Mouse (Mus musculus): ENCODE data around the gene Vax2. TPM values are rescaled to one million over a fixed set of nuclear protein-coding genes. Genes with fewer than 3 reads are reported as not detected.
A peak's percentile ranks its signal among the peaks of the same experiment; 100 is the strongest.

The Vax2 gene
- polyA plus RNA-seq, 1 experiment from 2014 or later = 0.60 TPM

- peak; percentile 67 for DNase-seq (ENCODE audit: low spot score)
- under 1% methylated on average over 30 of the region's 30 CpGs for WGBS
These were observed 4.6 kb downstream of the Vax2 start for GRCm38 (mm10) chr6:83715461-83716196.

DNA sequence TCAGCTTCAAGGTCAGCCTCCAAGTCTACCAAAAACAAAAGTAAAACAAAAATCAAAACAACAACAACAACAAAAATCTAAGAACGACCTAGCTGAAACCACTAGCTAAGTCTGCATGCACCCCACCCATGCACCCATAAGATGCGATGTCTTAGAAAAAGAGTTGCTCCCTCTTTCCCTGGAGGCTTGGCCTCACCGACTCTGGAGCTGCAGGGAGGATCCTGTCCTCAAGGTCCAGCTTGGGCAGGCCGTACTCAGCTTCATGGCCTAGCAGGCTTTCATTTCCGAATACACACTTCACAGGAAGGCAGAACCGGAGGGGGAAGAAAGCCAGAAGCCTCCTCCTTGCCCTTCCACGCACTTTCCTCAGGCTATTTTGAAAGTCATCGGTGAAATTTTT is 6.0 kb downstream of the Vax2 start:
- DNase-seq (ENCODE audit: low spot score) = no peak
- Histone ChIP-seq H3K27me3 (ENCODE audit: insufficient read depth, poor library complexity, severe bottlenecking) (peaks cover 100% of the 10 kb centered on the region), H3K4me3 (no peak overlapping the region), H3K9me3 (no peaks in the 10 kb centered on the region), H3K27ac (no peak overlapping the region), H3K4me1 (replicated peaks) (peaks cover 12% of the 10 kb centered on the region), H3K36me3 (no peaks in the 10 kb centered on the region)
- under 1% methylated on average over 8 of the region's 8 CpGs for WGBS

More at GRCm38 (mm10) chr6:83715461-83716196, 4.6 kb downstream of the Vax2 start:
- peaks cover 100% of the 10 kb centered on the region for H3K27me3 ChIP-seq (ENCODE audit: insufficient read depth, poor library complexity, severe bottlenecking)
- no peak overlapping the region for H3K27ac ChIP-seq
- no peaks in the 10 kb centered on the region for H3K9me3 ChIP-seq
- peaks cover 26% of the 10 kb centered on the region for H3K4me1 ChIP-seq (replicated peaks)
- H3K36me3 ChIP-seq = no peaks in the 10 kb centered on the region
- H3K4me3 ChIP-seq = no peak overlapping the region

- no peak overlapping the region for H3K4me3 ChIP-seq
- DNase-seq (ENCODE audit: low spot score) = no peak
- H3K36me3 ChIP-seq = no peaks in the 10 kb centered on the region
- WGBS = 21% methylated on average over 6 of the region's 6 CpGs
- H3K27me3 ChIP-seq (ENCODE audit: insufficient read depth, poor library complexity, severe bottlenecking) = peaks cover 77% of the 10 kb centered on the region
- H3K9me3 ChIP-seq = no peaks in the 10 kb centered on the region
- H3K4me1 ChIP-seq (replicated peaks) = no peaks in the 10 kb centered on the region
- H3K27ac ChIP-seq = no peak overlapping the region
These were observed 11.5 kb downstream of the Vax2 start for GRCm38 (mm10) chr6:83722526-83722925.

GRCm38 (mm10) chr6:83727178-83727577 is 16.1 kb downstream of the Vax2 start:
- no peak overlapping the region for H3K4me3 ChIP-seq
- H3K4me1 ChIP-seq (replicated peaks) = no peaks in the 10 kb centered on the region
- 44% methylated on average over 4 of the region's 4 CpGs for WGBS
- H3K27me3 ChIP-seq (ENCODE audit: insufficient read depth, poor library complexity, severe bottlenecking) = peaks cover 58% of the 10 kb centered on the region
- DNase-seq (ENCODE audit: low spot score) = no peak
- no peak overlapping the region for H3K27ac ChIP-seq
- no peaks in the 10 kb centered on the region for H3K9me3 ChIP-seq
- H3K36me3 ChIP-seq = no peaks in the 10 kb centered on the region

GRCm38 (mm10) chr6:83728488-83728887 is 17.4 kb downstream of the Vax2 start:
- 87% methylated on average over 3 of the region's 3 CpGs for WGBS
- no peaks in the 10 kb centered on the region for H3K9me3 ChIP-seq
- H3K27me3 ChIP-seq (ENCODE audit: insufficient read depth, poor library complexity, severe bottlenecking) = peaks cover 52% of the 10 kb centered on the region
- H3K27ac ChIP-seq = no peak overlapping the region
- no peak for DNase-seq (ENCODE audit: low spot score)
- no peak overlapping the region for H3K4me3 ChIP-seq
- H3K4me1 ChIP-seq (replicated peaks) = no peaks in the 10 kb centered on the region
- no peaks in the 10 kb centered on the region for H3K36me3 ChIP-seq

DNA sequence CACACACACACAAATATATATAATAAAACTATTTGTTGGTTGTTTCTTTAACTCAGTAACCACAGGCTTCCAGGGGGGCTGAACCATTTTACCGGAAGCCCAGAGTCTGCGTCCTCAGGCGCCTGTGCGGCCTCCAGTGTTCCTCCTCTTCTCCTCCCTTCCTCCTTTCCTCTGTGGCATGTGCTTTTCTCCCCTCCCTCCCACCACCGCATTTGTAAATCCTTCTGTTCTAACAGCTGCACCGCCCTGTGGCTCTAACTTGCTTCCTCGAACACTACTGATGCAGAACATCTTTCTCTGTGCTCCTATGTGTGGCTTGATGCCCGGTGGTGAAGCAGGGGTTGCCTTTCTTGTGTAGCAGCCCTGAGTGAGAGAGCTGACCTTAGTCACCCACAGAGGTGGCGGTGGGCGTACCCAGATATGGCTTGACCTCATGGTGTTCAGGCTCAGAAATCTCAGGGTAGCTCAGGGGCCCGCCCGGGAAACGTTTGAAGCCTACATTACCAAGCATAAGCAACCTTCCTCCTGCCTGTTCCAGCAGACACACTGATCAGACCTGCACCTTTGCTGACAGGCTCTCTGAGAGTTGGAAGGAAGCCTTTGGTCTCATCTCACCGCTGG is 18.4 kb downstream of the Vax2 start:
- no peak for DNase-seq (ENCODE audit: low spot score)
- Histone ChIP-seq H3K4me1 (replicated peaks) (no peaks in the 10 kb centered on the region), H3K27ac (no peak overlapping the region), H3K27me3 (ENCODE audit: insufficient read depth, poor library complexity, severe bottlenecking) (peaks cover 43% of the 10 kb centered on the region), H3K36me3 (no peaks in the 10 kb centered on the region), H3K4me3 (no peak overlapping the region), H3K9me3 (peaks cover 5% of the 10 kb centered on the region; the same call in 1 of the 2 replicates)
- WGBS = 73% methylated on average over 14 of the region's 14 CpGs

DNA sequence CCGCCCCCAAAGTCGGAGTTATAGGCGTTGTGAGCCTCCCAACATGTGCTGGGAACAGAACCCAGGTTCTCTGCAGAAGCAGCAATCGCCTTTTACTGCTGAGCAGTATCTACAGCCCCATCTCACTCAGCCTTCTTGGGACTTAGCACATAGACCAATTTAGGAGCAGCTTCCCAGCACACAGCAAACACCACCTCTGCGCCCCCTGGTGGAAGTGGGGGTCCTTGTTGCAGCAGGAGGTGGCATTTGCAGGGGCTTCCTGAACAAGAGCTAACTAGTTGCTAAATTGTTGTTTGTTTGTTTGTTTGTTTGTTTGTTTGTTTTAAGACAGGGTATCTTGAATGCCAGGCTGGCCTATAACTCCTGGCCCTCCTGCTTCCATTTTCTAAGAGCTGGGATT is 20.1 kb downstream of the Vax2 start:
- Histone ChIP-seq H3K27me3 (ENCODE audit: insufficient read depth, poor library complexity, severe bottlenecking) (peaks cover 42% of the 10 kb centered on the region), H3K4me1 (replicated peaks) (no peaks in the 10 kb centered on the region), H3K9me3 (peaks cover 8% of the 10 kb centered on the region; the same call in 1 of the 2 replicates), H3K27ac (no peak overlapping the region), H3K36me3 (no peaks in the 10 kb centered on the region), H3K4me3 (no peak overlapping the region)
- DNase-seq (ENCODE audit: low spot score) = peak; percentile 74
- 31% methylated on average over 5 of the region's 5 CpGs for WGBS

- Histone ChIP-seq H3K27me3 (ENCODE audit: insufficient read depth, poor library complexity, severe bottlenecking) (peaks cover 29% of the 10 kb centered on the region), H3K9me3 (peaks cover 8% of the 10 kb centered on the region; the same call in 1 of the 2 replicates), H3K27ac (no peak overlapping the region), H3K36me3 (no peaks in the 10 kb centered on the region), H3K4me3 (no peak overlapping the region), H3K4me1 (replicated peaks) (peaks cover 11% of the 10 kb centered on the region; the same call in 1 of the 2 replicates)
- DNase-seq (ENCODE audit: low spot score) = no peak
- 27% methylated on average over 13 of the region's 13 CpGs for WGBS
These were observed 26.2 kb downstream of the Vax2 start for GRCm38 (mm10) chr6:83737311-83737710.

- no peak overlapping the region for H3K27ac ChIP-seq
- 84% methylated on average over 6 of the region's 6 CpGs for WGBS
- H3K27me3 ChIP-seq (ENCODE audit: insufficient read depth, poor library complexity, severe bottlenecking) = peaks cover 37% of the 10 kb centered on the region
- H3K4me3 ChIP-seq = no peak overlapping the region
- H3K9me3 ChIP-seq = peaks cover 8% of the 10 kb centered on the region; the same call in 1 of the 2 replicates
- peaks cover 21% of the 10 kb centered on the region for H3K4me1 ChIP-seq (replicated peaks)
- no peaks in the 10 kb centered on the region for H3K36me3 ChIP-seq
- DNase-seq (ENCODE audit: low spot score) = no peak
These were observed 27.5 kb downstream of the Vax2 start for GRCm38 (mm10) chr6:83738596-83738995.

- no peaks in the 10 kb centered on the region for H3K36me3 ChIP-seq
- no peaks in the 10 kb centered on the region for H3K9me3 ChIP-seq
- H3K27ac ChIP-seq = no peak within 1 kb of the TSS
- 54% methylated on average over 5 of the region's 5 CpGs for WGBS
- H3K4me1 ChIP-seq (replicated peaks) = peaks cover 40% of the 10 kb centered on the region
- no peak within 1 kb of the TSS for H3K4me3 ChIP-seq
- peaks cover 67% of the 10 kb centered on the region for H3K27me3 ChIP-seq (ENCODE audit: insufficient read depth, poor library complexity, severe bottlenecking)
- DNase-seq (ENCODE audit: low spot score) = no peak
These were observed 31.7 kb downstream of the Vax2 start, which contains the start of gene Atp6v1b1 for GRCm38 (mm10) chr6:83742761-83743160. TSS of gene Atp6v1b1 (plus strand) at chr6:83742990.

GRCm38 (mm10) chr6:83743212-83743611 is 32.1 kb downstream of the Vax2 start:
- no peak for DNase-seq (ENCODE audit: low spot score)
- H3K36me3 ChIP-seq = no peaks in the 10 kb centered on the region
- H3K9me3 ChIP-seq = no peaks in the 10 kb centered on the region
- 55% methylated on average over 5 of the region's 5 CpGs for WGBS
- H3K27ac ChIP-seq = no peak overlapping the region
- peaks cover 67% of the 10 kb centered on the region for H3K27me3 ChIP-seq (ENCODE audit: insufficient read depth, poor library complexity, severe bottlenecking)
- H3K4me3 ChIP-seq = no peak overlapping the region
- H3K4me1 ChIP-seq (replicated peaks) = peaks cover 39% of the 10 kb centered on the region

GRCm38 (mm10) chr6:83744126-83744525 is 33.1 kb downstream of the Vax2 start:
- H3K27me3 ChIP-seq (ENCODE audit: insufficient read depth, poor library complexity, severe bottlenecking) = peaks cover 74% of the 10 kb centered on the region
- H3K36me3 ChIP-seq = no peaks in the 10 kb centered on the region
- no peak overlapping the region for H3K4me3 ChIP-seq
- WGBS = 72% methylated on average over 5 of the region's 5 CpGs
- peaks cover 46% of the 10 kb centered on the region for H3K4me1 ChIP-seq (replicated peaks)
- no peak for DNase-seq (ENCODE audit: low spot score)
- no peaks in the 10 kb centered on the region for H3K9me3 ChIP-seq
- H3K27ac ChIP-seq = no peak overlapping the region

DNA sequence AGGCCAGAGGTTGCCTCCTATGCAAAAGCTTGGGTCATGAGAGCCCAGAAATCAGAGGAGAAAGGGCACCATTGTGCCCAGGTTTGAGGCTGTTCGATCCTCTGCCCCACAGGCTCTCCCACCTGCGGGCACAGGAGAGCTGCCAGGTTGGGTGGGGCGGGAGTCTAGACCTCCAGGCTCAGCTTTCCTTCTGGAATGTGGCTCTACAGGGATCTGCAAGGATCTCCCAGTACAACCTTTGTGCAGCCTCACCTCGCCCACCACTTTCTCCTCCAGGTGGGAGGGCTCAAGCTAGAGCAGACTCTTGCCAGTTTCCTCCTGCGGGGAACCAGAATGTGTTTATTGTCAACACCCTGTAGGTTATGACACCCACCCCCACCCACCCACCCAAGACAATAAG is 33.5 kb downstream of the Vax2 start:
- peaks cover 79% of the 10 kb centered on the region for H3K27me3 ChIP-seq (ENCODE audit: insufficient read depth, poor library complexity, severe bottlenecking)
- WGBS = 68% methylated on average over 5 of the region's 5 CpGs

More for the DNA sequence above, 33.5 kb downstream of the Vax2 start:
- no peak for DNase-seq (ENCODE audit: low spot score)
- Histone ChIP-seq H3K27ac (no peak overlapping the region), H3K36me3 (no peaks in the 10 kb centered on the region), H3K9me3 (no peaks in the 10 kb centered on the region), H3K4me3 (no peak overlapping the region), H3K4me1 (replicated peaks) (peaks cover 51% of the 10 kb centered on the region)
